Mouse (Mus musculus) liver, embryonic 12.5 days (tissue): ENCODE results near the gene Serpinb5. TPM values are rescaled to one million over a fixed set of nuclear protein-coding genes. Genes with fewer than 3 reads are reported as not detected.

Source experiments
- ATAC-seq: fragments of 200-750 bp; cut with Nextera tagmentation; 2 replicates; pipeline ENCODE4 v1.8.0; 2017; ENCODE audit warnings: moderate number of reproducible peaks, mild to moderate bottlenecking, moderate library complexity
- H3K27ac ChIP-seq: fragments of 300-500 bp; sonication (generic); 2 replicates; pipeline ENCODE4 v1.5.1; 2016; ENCODE audit warnings: mild to moderate bottlenecking
- H3K27me3 ChIP-seq: fragments of 300-500 bp; sonication (generic); replicated peaks from 2 replicates; pipeline ENCODE4 v1.6.1; 2016; ENCODE audit warnings: mild to moderate bottlenecking, moderate library complexity
- H3K36me3 ChIP-seq: fragments of 300-500 bp; sonication (generic); 2 replicates; pipeline ENCODE4 v1.6.1; 2016; ENCODE audit warnings: mild to moderate bottlenecking, moderate library complexity
- H3K4me1 ChIP-seq: fragments of 300-500 bp; sonication (generic); 2 replicates; pipeline ENCODE4 v1.6.1; 2016
- H3K4me2 ChIP-seq: fragments of 300-500 bp; sonication (generic); 2 replicates; pipeline ENCODE4 v1.6.1; 2016; ENCODE audit warnings: mild to moderate bottlenecking, moderate library complexity
- H3K4me3 ChIP-seq: fragments of 300-500 bp; sonication (generic); 2 replicates; pipeline ENCODE4 v1.5.1; 2016; ENCODE audit warnings: mild to moderate bottlenecking, moderate library complexity
- H3K9ac ChIP-seq: fragments of 300-500 bp; sonication (generic); 2 replicates; pipeline ENCODE4 v1.6.1; 2016; ENCODE audit warnings: mild to moderate bottlenecking, moderate library complexity
- H3K9me3 ChIP-seq: fragments of 300-500 bp; sonication (generic); replicated peaks from 2 replicates; pipeline ENCODE4 v1.6.1; 2016; ENCODE audit warnings: mild to moderate bottlenecking, moderate library complexity
- WGBS: fragments of 180-500 bp; shearing (Covaris S2); methylation state at CpG from one replicate; pipeline ENCODE4 v1.1.7; 2016; ENCODE audit not compliant: insufficient replicate concordance; 5-methylcytosine and 5-hydroxymethylcytosine counted together
- polyA plus RNA-seq: library from polyadenylated mRNA; unstranded; fragments of >200 nt; fragmentation: Nextera tagmentation; extraction: Ambion mirVana; gene quantifications from 2 replicates; pipeline ENCODE4 v1.2.1, GENCODE M21; 2016

The Serpinb5 gene
- polyA plus RNA-seq, result not detected in 2 replicates

DNA sequence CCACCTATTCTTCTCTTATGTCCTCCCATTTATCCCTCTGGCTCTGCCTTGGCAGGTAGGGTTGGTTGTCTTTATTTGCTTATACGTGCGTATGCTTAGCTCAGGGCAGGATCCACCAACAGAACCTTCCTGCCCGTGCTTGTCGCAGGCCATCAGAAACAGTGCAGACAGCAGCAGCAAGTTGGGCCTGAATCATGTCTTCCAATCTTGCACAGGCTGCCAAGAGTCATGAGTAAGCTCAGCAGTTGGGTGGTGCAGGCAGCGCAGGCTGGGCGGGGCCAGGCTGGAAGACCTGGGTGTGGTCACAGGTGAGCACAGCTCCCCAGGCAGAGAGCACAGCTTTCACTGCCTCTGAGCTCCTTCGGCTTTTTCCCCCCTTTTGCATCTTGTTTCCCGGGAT, at the start of gene Serpinb5:
Gene Serpinb5, plus strand, starts transcription at position 327 of the 400 bp plus-strand sequence.
- no peak for ATAC-seq
- Histone ChIP-seq H3K4me1 (no peaks in the 10 kb centered on the region), H3K4me3 (no peak within 1 kb of the TSS), H3K27me3 (no peaks in the 10 kb centered on the region), H3K4me2 (no peak within 1 kb of the TSS), H3K9ac (no peak within 1 kb of the TSS), H3K9me3 (no peaks in the 10 kb centered on the region), H3K36me3 (no peaks in the 10 kb centered on the region), H3K27ac (no peak within 1 kb of the TSS)
- 49% methylated on average over 8 of the region's 8 CpGs for WGBS

DNA sequence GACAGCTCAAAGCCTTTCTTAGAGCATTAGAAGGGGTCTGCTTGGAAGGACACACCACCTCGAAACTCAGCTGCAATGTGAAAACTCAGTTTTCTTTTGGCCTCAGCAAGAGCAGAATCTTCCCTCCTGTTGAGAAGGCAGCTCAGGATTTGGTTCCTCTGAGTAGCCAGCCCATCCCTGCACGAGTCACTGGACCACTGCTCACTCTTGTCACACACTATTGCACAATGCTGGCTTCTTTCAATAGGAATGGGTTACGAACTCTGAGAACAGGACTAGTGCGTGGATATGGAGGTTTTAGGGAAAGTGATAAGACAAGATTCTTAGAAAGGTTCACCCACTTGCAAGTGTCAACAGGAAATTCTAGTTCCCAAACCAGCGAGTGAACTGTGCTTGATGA, 46.1 kb upstream of the Serpinb5 start:
- no peak for ATAC-seq

DNA sequence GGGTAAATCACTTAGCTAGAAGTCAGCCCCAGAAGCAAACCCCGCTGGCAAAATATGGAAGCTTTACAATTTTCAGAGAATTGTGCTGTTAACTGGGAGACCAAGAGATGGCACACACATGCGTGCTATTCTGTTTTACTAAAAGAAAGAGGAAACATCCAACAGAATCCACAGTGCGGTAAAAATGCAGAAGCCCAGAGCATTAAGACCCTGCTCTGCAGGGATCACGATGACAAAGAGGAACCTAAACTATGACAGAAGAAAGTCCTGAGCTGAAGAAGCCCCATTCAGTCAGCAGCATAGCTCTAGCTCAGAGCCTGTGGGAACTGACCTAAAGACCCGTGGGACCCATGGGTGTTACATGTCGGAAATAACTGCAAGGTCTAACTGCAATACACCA, 45.7 kb upstream of the Serpinb5 start:
- Histone ChIP-seq H3K9ac (no peak overlapping the region), H3K9me3 (no peaks in the 10 kb centered on the region), H3K4me1 (no peaks in the 10 kb centered on the region), H3K27ac (no peak overlapping the region), H3K4me3 (no peak overlapping the region), H3K27me3 (no peaks in the 10 kb centered on the region), H3K4me2 (no peak overlapping the region), H3K36me3 (no peaks in the 10 kb centered on the region)
- 42% methylated on average over 6 of the region's 6 CpGs for WGBS
- no peak for ATAC-seq

More for the DNA sequence above, 46.1 kb upstream of the Serpinb5 start:
- Histone ChIP-seq H3K27me3 (no peaks in the 10 kb centered on the region), H3K4me3 (no peak overlapping the region), H3K9ac (no peak overlapping the region), H3K9me3 (no peaks in the 10 kb centered on the region), H3K4me2 (no peak overlapping the region), H3K36me3 (no peaks in the 10 kb centered on the region), H3K4me1 (no peaks in the 10 kb centered on the region), H3K27ac (no peak overlapping the region)
- WGBS, result 30% methylated on average over 5 of the region's 5 CpGs

DNA sequence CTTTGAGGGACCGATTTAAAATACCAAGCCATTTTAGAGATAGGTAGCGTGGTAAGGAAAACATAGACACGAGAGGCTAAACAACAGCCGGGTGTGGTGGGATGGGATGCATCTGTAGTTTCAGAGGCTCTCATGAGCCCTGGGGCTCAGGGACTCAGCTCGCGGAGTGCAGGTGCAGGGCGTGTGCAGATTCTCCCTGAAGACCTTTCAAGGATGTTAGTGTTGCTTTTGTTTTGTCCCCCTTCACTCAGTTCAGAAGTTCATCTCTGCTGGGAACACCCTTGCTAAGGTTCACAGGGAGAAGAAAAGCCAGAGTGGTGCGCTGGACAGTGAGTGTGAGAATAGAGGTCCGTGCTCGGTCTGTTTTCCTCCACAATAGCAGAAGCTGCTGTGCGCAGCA, 44.2 kb upstream of the Serpinb5 start:
- no peaks in the 10 kb centered on the region for H3K36me3 ChIP-seq
- H3K4me2 ChIP-seq, result no peak overlapping the region
- no peak for ATAC-seq
- H3K4me3 ChIP-seq, result no peak overlapping the region
- no peaks in the 10 kb centered on the region for H3K4me1 ChIP-seq
- no peak overlapping the region for H3K27ac ChIP-seq
- 75% methylated on average over 11 of the region's 11 CpGs for WGBS
- no peak overlapping the region for H3K9ac ChIP-seq
- no peaks in the 10 kb centered on the region for H3K27me3 ChIP-seq
- H3K9me3 ChIP-seq, result no peaks in the 10 kb centered on the region

DNA sequence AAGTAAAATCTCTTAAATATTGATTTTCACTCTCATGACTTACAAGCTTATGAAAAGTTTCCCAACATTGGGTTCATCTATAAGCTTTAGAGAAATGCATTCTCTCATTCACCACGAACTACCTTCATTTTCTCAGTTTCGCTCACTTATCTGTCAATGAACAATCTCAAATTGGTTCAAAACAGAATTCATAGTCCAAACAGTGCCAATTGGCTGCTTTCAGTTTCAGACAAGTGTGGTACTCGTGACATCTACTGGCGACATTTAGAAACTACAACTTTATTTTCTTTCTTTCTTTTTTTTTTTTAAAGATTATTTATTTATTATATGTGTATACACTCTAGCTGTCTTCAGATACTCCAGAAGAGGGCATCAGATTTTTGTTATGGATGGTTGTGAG, 42.6 kb upstream of the Serpinb5 start:
- Histone ChIP-seq H3K27me3 (no peaks in the 10 kb centered on the region), H3K4me1 (no peaks in the 10 kb centered on the region), H3K4me3 (no peak overlapping the region), H3K27ac (no peak overlapping the region), H3K36me3 (no peaks in the 10 kb centered on the region), H3K4me2 (no peak overlapping the region), H3K9ac (no peak overlapping the region), H3K9me3 (no peaks in the 10 kb centered on the region)
- 10% methylated on average over 4 of the region's 4 CpGs for WGBS
- no peak for ATAC-seq

DNA sequence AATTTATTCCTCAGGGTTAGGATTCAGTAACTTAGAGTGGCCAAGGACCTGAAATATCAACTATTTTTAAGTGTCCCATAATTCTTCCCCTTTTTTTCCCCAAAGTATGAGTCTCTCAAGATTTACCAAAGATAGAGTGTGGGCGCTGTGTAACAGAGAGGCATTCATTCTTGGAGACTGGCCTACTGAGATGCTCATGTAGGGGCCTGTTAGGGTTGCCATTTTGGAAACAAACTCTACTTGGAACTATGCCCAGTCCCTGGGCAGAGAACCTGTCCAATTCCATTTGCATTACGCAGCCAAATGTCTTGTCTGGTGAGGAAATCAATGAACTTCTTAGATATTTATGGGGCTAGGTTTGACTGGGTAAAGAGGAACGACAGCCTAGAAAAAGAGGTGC, 38.7 kb upstream of the Serpinb5 start:
- Histone ChIP-seq H3K36me3 (no peaks in the 10 kb centered on the region), H3K27ac (no peak overlapping the region)
- WGBS, result 70% methylated on average over 3 of the region's 3 CpGs

DNA sequence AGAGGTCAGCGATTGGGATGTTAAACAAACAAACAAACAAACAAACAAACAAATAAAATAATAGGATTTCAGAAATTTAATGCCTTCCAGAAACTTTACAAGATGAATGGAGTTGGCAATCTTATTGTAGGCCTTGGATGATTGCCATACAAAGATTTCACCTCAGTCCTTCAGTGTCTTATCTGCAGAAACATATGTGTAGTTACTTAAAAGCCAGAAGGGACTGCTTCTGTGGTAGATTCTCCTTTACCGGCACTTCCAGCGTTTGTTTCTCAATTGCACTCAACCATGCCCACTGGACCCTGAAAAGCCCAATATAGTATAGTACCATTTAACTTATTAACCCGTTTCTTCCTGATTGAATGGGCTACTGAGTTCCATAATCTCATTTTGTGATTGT, 32.2 kb upstream of the Serpinb5 start:
- Histone ChIP-seq H3K4me3 (no peak overlapping the region), H3K27me3 (no peaks in the 10 kb centered on the region), H3K36me3 (no peaks in the 10 kb centered on the region), H3K9ac (no peak overlapping the region), H3K9me3 (no peaks in the 10 kb centered on the region), H3K4me2 (no peak overlapping the region), H3K27ac (no peak overlapping the region), H3K4me1 (no peaks in the 10 kb centered on the region)
- WGBS, result 54% methylated on average over 4 of the region's 4 CpGs
- ATAC-seq, result no peak

More for the DNA sequence above, 38.7 kb upstream of the Serpinb5 start:
- H3K4me2 ChIP-seq, result no peak overlapping the region
- no peak overlapping the region for H3K9ac ChIP-seq
- H3K9me3 ChIP-seq, result no peaks in the 10 kb centered on the region
- no peak overlapping the region for H3K4me3 ChIP-seq
- no peak for ATAC-seq
- H3K27me3 ChIP-seq, result no peaks in the 10 kb centered on the region
- no peaks in the 10 kb centered on the region for H3K4me1 ChIP-seq

DNA sequence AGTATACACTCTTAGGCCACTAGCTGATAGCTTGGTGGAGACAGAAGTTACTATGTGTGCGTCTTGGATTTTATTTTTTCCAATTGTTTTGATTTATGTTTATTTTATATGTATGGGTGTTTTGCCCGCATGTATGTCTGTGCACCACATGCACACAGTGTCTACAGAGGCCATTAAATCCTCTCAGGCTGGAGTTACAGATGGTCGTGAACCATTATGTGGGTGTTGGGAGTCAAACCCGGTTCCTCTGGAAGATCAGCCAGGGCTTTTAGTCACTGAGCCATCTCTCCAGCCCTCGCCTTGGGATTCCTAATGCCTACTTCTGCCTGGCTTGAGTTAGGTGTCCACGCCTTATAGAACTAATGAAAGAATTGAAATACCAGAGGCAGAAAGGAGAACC, 4.6 kb downstream of the Serpinb5 start:
- H3K4me1 ChIP-seq, result no peaks in the 10 kb centered on the region

DNA sequence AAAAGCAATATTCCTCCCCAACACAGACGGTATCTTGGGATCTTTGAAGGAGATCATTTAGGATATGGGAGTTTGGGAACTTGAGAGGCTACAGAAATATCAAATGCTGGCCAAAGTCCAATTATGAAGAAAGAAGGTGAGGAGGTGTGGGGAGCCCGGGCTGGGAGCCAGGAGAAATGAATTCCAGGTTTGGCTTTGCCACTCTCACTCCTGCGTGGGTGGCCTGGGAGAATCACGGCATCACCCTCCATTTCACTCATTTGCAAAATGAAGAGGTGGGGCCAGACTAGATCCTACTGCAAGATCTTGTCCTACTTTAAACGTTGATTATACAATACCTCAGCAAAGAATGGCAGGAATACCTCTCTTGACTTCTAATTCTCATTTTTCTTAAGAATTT, 5.1 kb downstream of the Serpinb5 start:
- Histone ChIP-seq H3K27me3 (no peaks in the 10 kb centered on the region), H3K9me3 (no peaks in the 10 kb centered on the region), H3K9ac (no peak overlapping the region), H3K4me3 (no peak overlapping the region), H3K4me1 (no peaks in the 10 kb centered on the region), H3K36me3 (no peaks in the 10 kb centered on the region), H3K27ac (no peak overlapping the region), H3K4me2 (no peak overlapping the region)
- 60% methylated on average over 5 of the region's 5 CpGs for WGBS
- ATAC-seq, result no peak

More for the DNA sequence above, 4.6 kb downstream of the Serpinb5 start:
- H3K36me3 ChIP-seq, result no peaks in the 10 kb centered on the region
- H3K4me2 ChIP-seq, result no peak overlapping the region
- H3K27ac ChIP-seq, result no peak overlapping the region
- H3K9ac ChIP-seq, result no peak overlapping the region
- no peaks in the 10 kb centered on the region for H3K27me3 ChIP-seq
- no peaks in the 10 kb centered on the region for H3K9me3 ChIP-seq
- 77% methylated on average over 6 of the region's 6 CpGs for WGBS
- no peak overlapping the region for H3K4me3 ChIP-seq
- ATAC-seq, result no peak

DNA sequence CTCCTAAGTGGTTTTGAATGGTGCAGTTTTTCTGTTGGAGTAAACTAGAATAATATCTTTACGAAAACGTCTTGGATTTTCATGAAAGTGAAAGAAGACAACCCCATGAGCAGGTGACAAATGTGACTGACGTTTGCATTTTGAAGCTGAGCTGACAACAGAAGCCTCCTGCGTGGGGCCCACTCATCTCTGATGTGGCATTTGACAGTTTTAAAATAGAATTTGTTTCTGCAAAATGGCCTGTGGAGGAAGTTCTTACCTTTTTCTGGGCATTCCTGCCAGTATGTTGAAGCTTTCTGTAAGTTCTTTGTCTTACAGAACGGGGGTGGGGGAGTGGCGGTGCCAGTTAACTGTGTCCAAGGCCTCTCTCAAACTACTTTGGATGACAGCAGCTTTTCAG, 5.8 kb downstream of the Serpinb5 start:
- Histone ChIP-seq H3K9me3 (no peaks in the 10 kb centered on the region), H3K4me1 (no peaks in the 10 kb centered on the region)

DNA sequence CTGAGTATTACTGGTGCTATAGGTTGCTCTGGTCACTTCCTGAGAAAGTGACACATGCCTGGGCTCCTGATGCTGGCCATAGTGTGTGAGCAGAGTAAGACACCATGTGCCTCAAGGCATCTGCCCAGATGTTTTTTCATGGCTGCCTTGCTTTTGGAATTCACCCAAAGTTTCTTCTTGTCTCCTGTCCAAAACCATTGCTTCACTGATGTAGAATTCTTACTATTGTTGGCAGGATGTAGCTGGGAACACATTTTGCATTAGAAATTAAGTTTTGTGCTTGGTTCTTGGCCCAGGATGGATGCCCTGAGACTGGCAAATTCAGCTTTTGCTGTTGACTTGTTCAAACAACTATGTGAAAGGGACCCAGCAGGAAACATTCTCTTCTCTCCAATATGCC, 9.0 kb downstream of the Serpinb5 start:
- Histone ChIP-seq H3K27ac (no peak overlapping the region), H3K27me3 (no peaks in the 10 kb centered on the region), H3K9me3 (no peaks in the 10 kb centered on the region), H3K4me2 (no peak overlapping the region), H3K4me1 (no peaks in the 10 kb centered on the region), H3K9ac (no peak overlapping the region), H3K4me3 (no peak overlapping the region), H3K36me3 (no peaks in the 10 kb centered on the region)
- no peak for ATAC-seq

More for the DNA sequence above, 5.8 kb downstream of the Serpinb5 start:
- Histone ChIP-seq H3K4me2 (no peak overlapping the region), H3K27me3 (no peaks in the 10 kb centered on the region), H3K4me3 (no peak overlapping the region), H3K9ac (no peak overlapping the region), H3K36me3 (no peaks in the 10 kb centered on the region), H3K27ac (no peak overlapping the region)
- ATAC-seq, result no peak
- WGBS, result 60% methylated on average over 6 of the region's 6 CpGs

DNA sequence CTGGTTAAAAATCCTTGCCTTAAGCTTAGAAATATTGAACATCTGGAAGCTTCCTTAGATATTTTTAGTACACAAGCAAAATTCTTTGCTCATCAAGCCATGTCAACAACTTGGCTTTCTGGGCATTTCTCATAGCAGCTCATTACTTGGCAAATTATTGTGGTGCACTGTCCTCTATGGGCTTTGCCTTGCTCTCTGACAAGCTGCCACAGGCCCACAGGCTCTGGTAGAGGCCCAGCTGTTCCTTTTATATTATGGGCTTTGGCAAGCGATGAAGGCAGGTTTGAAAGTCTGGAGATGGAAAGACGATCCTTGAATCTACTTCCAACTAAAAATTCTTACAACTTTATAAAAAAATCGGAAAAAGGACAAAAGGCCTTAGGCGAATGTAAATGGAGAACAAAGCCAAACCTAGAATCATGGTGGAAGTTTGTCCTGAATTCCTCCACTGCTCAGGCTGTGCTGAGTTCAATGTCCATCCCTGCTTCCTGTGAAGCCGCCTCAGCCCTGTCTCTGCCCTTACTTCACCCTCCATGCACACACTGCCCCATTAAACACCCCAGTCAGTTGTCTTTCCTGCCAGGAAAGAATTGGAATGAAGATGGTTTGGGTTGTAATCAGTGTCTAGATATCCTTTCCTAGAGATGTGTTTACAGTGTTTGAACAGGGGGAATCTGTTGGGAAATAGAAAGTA, 14.4 kb downstream of the Serpinb5 start:
- H3K4me2 ChIP-seq, result no peak overlapping the region
- WGBS, result 75% methylated on average over 5 of the region's 5 CpGs
- no peaks in the 10 kb centered on the region for H3K36me3 ChIP-seq
- ATAC-seq, result no peak
- H3K4me1 ChIP-seq, result no peaks in the 10 kb centered on the region
- H3K9ac ChIP-seq, result no peak overlapping the region
- H3K27me3 ChIP-seq, result no peaks in the 10 kb centered on the region
- H3K27ac ChIP-seq, result no peak overlapping the region
- no peak overlapping the region for H3K4me3 ChIP-seq
- H3K9me3 ChIP-seq, result no peaks in the 10 kb centered on the region

DNA sequence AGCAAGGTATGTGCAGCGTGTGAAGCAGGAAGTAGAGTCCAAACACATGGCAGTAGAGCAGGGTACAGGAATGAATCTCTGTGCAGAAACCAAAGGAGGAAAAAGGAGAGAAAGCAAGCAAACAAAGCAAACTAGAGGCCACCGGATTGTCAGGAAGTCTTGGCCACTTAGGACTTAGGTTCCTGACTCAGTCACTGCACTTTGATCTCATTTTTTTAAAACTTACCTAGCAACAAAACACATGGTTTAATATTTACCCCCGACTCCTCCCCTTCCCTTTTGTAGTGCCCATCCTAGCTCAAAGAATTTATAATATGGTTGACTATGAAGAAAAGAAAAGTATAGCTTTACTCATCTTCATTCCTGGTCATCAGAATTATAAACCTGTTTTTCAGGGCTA, 15.2 kb downstream of the Serpinb5 start:
- Histone ChIP-seq H3K36me3 (no peaks in the 10 kb centered on the region), H3K4me1 (no peaks in the 10 kb centered on the region), H3K4me2 (no peak overlapping the region), H3K27ac (no peak overlapping the region), H3K9ac (no peak overlapping the region), H3K27me3 (no peaks in the 10 kb centered on the region), H3K9me3 (no peaks in the 10 kb centered on the region), H3K4me3 (no peak overlapping the region)
- no peak for ATAC-seq
- 46% methylated on average over 3 of the region's 3 CpGs for WGBS
